Mouse (Mus musculus) hindbrain, embryonic 14.5 days (tissue): Measurements from ENCODE around the gene Siglec1. TPM values are rescaled to one million over a fixed set of nuclear protein-coding genes. Genes with fewer than 3 reads are reported as not detected.
"Not testable (repeated sequence)": the region's sequence is repeated elsewhere in the genome, so short reads cannot be mapped to it uniquely, and the experiment has no call there.

Source experiments
- ATAC-seq: fragments of 200-750 bp; cut with Nextera tagmentation; 2 replicates; pipeline ENCODE4 v1.8.0; 2017; ENCODE audit warnings: moderate number of reproducible peaks, mild to moderate bottlenecking, moderate TSS enrichment, moderate library complexity; ENCODE audit not compliant: low FRiP score
- DNase-seq: peaks from one replicate; pipeline ENCODE4 v3.0.0-alpha.2; 2015; ENCODE audit warnings: low spot score
- H3K27ac ChIP-seq: fragments of 300-500 bp; sonication (generic); 2 replicates; pipeline ENCODE4 v1.5.1; 2014; ENCODE audit warnings: mild to moderate bottlenecking, moderate library complexity
- H3K27me3 ChIP-seq: fragments of 300-500 bp; sonication (generic); 2 replicates; pipeline ENCODE4 v1.6.1; 2014; ENCODE audit warnings: mild to moderate bottlenecking, low read length, mixed read lengths; ENCODE audit not compliant: control insufficient read depth, insufficient read depth
- H3K36me3 ChIP-seq: fragments of 300-500 bp; sonication (generic); replicated peaks from 2 replicates; pipeline ENCODE4 v1.6.1; 2014; ENCODE audit not compliant: control insufficient read depth, insufficient read depth
- H3K4me1 ChIP-seq: fragments of 300-500 bp; sonication (generic); replicated peaks from 2 replicates; pipeline ENCODE4 v1.6.1; 2014; ENCODE audit warnings: antibody characterized with exemption, low read length, mixed read lengths; ENCODE audit not compliant: control insufficient read depth, insufficient read depth
- H3K4me2 ChIP-seq: fragments of 300-500 bp; sonication (generic); replicated peaks from 2 replicates; pipeline ENCODE4 v1.6.1; 2014; ENCODE audit warnings: mild to moderate bottlenecking, moderate library complexity
- H3K4me3 ChIP-seq: fragments of 300-500 bp; sonication (generic); replicated peaks from 2 replicates; pipeline ENCODE4 v1.5.1; 2014; ENCODE audit warnings: mild to moderate bottlenecking, low read length
- H3K9ac ChIP-seq: fragments of 300-500 bp; sonication (generic); 2 replicates; pipeline ENCODE4 v1.6.1; 2014
- H3K9me3 ChIP-seq: fragments of 300-500 bp; sonication (generic); 2 replicates; pipeline ENCODE4 v1.6.1; 2016; ENCODE audit warnings: low read length; ENCODE audit not compliant: control insufficient read depth
- WGBS: fragments of 180-500 bp; shearing (Covaris S2); extraction: QIAGEN DNeasy Blood & Tissue Kit; methylation state at CpG from one replicate; pipeline ENCODE4 v1.1.7; 2014; 5-methylcytosine and 5-hydroxymethylcytosine counted together
- microRNA-seq: library from miRNA; unstranded; fragments of <30 nt; microRNA quantifications from one replicate; pipeline ENCODE4, GENCODE M21; 2016
- polyA plus RNA-seq: library from polyadenylated mRNA; unstranded; fragments of >200 nt; fragmentation: Nextera tagmentation; extraction: Ambion mirVana; gene quantifications from 2 replicates; pipeline ENCODE4 v1.2.1, GENCODE M21; 2014

Gene Siglec1
- polyA plus RNA-seq, 1 experiment from 2014 or later: 0.39 TPM

GRCm38 (mm10) chr2:131036343-131036742, 50.2 kb downstream of the Siglec1 start:
- Histone ChIP-seq H3K36me3 (no peaks in the 10 kb centered on the region), H3K4me2 (no peak overlapping the region), H3K9me3 (no peaks in the 10 kb centered on the region), H3K27me3 (0 out of 2 replicates have a peak, but pooled peaks cover 12% of the 10 kb centered on the region), H3K4me1 (no peaks in the 10 kb centered on the region), H3K9ac (no peak overlapping the region), H3K27ac (no peak overlapping the region), H3K4me3 (no peak overlapping the region)
- WGBS: 92% methylated on average over 2 of the region's 2 CpGs
- DNase-seq: no peak
- no peak for ATAC-seq

DNA sequence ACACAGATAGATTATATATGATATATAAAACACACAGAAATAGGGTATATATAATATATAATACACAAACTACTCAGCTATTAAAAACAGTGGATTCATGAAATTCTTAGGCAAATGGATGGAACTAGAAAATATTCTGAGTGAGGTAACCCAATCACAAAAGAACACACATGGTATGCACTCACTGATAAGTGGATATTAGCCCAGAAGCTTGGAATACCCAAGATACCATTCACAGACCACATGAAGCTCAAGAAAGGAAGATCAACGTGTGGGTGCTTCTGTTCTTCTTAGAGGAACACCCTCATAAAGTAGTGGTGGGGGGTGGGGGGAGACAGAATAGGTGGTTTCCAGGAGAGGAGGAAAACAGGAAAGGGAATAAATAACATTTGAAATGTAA, 55.2 kb downstream of the Siglec1 start:
- H3K4me1 ChIP-seq: not testable (repeated sequence)
- WGBS: 77% methylated on average over 1 of the region's 1 CpGs

GRCm38 (mm10) chr2:131030998-131031397, 55.6 kb downstream of the Siglec1 start:
- ATAC-seq (no peak), DNase-seq (no peak)
- H3K27ac ChIP-seq: no peak overlapping the region
- no peaks in the 10 kb centered on the region for H3K9me3 ChIP-seq
- no peaks in the 10 kb centered on the region for H3K4me1 ChIP-seq
- 94% methylated on average over 1 of the region's 1 CpGs for WGBS
- H3K4me2 ChIP-seq: no peak overlapping the region
- H3K36me3 ChIP-seq: peaks cover 24% of the 10 kb centered on the region
- H3K27me3 ChIP-seq: no peaks in the 10 kb centered on the region
- H3K4me3 ChIP-seq: no peak overlapping the region
- no peak overlapping the region for H3K9ac ChIP-seq

More for the DNA sequence above, 55.2 kb downstream of the Siglec1 start:
- not testable (repeated sequence) for DNase-seq, H3K4me3 ChIP-seq, H3K4me2 ChIP-seq, H3K27me3 ChIP-seq, H3K9me3 ChIP-seq, ATAC-seq, H3K27ac ChIP-seq, H3K9ac ChIP-seq
- peaks cover 20% of the 10 kb centered on the region for H3K36me3 ChIP-seq

DNA sequence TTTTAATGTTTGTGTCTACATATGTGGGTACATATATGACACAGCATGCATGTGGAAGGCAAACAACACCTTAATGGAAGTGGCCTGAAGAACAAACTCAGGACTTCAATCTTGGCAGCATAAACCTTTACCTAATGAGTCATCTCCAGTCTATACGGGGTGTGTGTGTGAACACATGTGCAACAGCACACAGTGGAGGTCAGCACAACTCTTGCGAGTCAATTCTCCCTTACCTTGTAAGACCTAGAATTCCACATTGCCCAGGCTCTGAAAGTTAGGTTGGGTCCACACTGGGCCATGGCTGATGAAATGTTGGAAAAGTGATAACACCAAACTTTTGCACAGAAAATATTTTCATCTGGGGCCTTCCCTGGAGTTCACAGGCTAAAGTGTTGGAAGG, 56.0 kb downstream of the Siglec1 start:
- H3K9me3 ChIP-seq: no peaks in the 10 kb centered on the region
- no peak for ATAC-seq
- H3K27ac ChIP-seq: no peak overlapping the region
- no peak overlapping the region for H3K4me3 ChIP-seq
- peaks cover 28% of the 10 kb centered on the region for H3K36me3 ChIP-seq
- WGBS: 90% methylated on average over 2 of the region's 2 CpGs
- H3K9ac ChIP-seq: no peak overlapping the region
- no peak for DNase-seq
- no peaks in the 10 kb centered on the region for H3K4me1 ChIP-seq
- H3K4me2 ChIP-seq: no peak overlapping the region
- H3K27me3 ChIP-seq: no peaks in the 10 kb centered on the region

GRCm38 (mm10) chr2:131029065-131029935, 57.3 kb downstream of the Siglec1 start:
- H3K4me2 ChIP-seq: no peak overlapping the region
- no peaks in the 10 kb centered on the region for H3K4me1 ChIP-seq
- H3K9me3 ChIP-seq: no peaks in the 10 kb centered on the region
- no peak overlapping the region for H3K4me3 ChIP-seq
- DNase-seq (no peak), ATAC-seq (no peak)
- no peak overlapping the region for H3K27ac ChIP-seq
- WGBS: 79% methylated on average over 9 of the region's 9 CpGs
- H3K9ac ChIP-seq: no peak overlapping the region
- H3K27me3 ChIP-seq: no peaks in the 10 kb centered on the region
- H3K36me3 ChIP-seq: peaks cover 39% of the 10 kb centered on the region

DNA sequence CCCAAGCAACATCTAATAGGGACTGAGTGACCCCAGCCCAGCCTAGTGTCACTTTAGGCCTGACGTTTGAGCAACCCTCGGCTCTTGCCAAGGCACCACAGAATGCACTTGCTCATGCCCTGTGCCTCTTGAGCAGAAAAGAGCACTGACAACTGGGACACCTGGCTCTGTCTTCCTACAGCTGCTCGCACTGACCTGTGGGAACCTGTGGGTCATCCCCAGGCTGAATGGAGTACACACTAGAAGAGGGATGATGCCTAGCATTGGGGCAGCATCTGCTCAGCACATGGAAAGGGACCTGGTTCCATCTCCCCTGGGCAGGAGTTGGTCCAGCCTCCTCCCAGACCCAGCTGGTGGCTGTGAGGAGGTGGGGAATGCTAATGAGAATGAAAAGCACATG, 59.6 kb downstream of the Siglec1 start:
- H3K27me3 ChIP-seq: no peaks in the 10 kb centered on the region
- H3K4me2 ChIP-seq: no peak overlapping the region
- ATAC-seq (no peak), DNase-seq (no peak)
- no peak overlapping the region for H3K4me3 ChIP-seq
- H3K36me3 ChIP-seq: peaks cover 61% of the 10 kb centered on the region
- H3K4me1 ChIP-seq: no peaks in the 10 kb centered on the region
- 85% methylated on average over 3 of the region's 3 CpGs for WGBS
- no peak overlapping the region for H3K27ac ChIP-seq
- no peak overlapping the region for H3K9ac ChIP-seq
- no peaks in the 10 kb centered on the region for H3K9me3 ChIP-seq

GRCm38 (mm10) chr2:131025230-131025629, 61.3 kb downstream of the Siglec1 start:
- Histone ChIP-seq H3K27me3 (no peaks in the 10 kb centered on the region), H3K36me3 (peaks cover 75% of the 10 kb centered on the region), H3K4me3 (no peak overlapping the region), H3K4me1 (no peaks in the 10 kb centered on the region), H3K9me3 (no peaks in the 10 kb centered on the region), H3K4me2 (no peak overlapping the region), H3K27ac (no peak overlapping the region), H3K9ac (no peak overlapping the region)
- 92% methylated on average over 2 of the region's 2 CpGs for WGBS
- DNase-seq (no peak), ATAC-seq (no peak)

Small RNAs within 50 kb of the gene (microRNA-seq; reads per million reads assigned to microRNA genes)
- gene Mir6973b: not detected

Other genes starting within 250 kb of the Siglec1 start
- gene 4930402H24Rik, start 180.4 kb downstream of the Siglec1 start, polyA plus RNA-seq: 92.5 and 99.6 TPM in 2 replicates
- gene Atrn, start 180.3 kb downstream of the Siglec1 start, polyA plus RNA-seq: 22.7 and 22.9 TPM in 2 replicates
- 49.2 and 50.8 TPM in 2 replicates for gene Gfra4, start 43.7 kb downstream of the Siglec1 start, polyA plus RNA-seq
- 0.81 and 1.4 TPM in 2 replicates for gene Adam33, start 23.0 kb downstream of the Siglec1 start, polyA plus RNA-seq
- 2.2 and 3.3 TPM in 2 replicates for gene Hspa12b, start 40.5 kb upstream of the Siglec1 start, polyA plus RNA-seq
- gene Gm11037, start 46.7 kb upstream of the Siglec1 start, polyA plus RNA-seq: not detected in 2 replicates
- gene 1700037H04Rik, start 73.3 kb upstream of the Siglec1 start, polyA plus RNA-seq: 87.3 and 88.5 TPM in 2 replicates
- gene Cenpb, start 93.3 kb upstream of the Siglec1 start, polyA plus RNA-seq: 9.3 and 10.3 TPM in 2 replicates
- 26.9 and 27.6 TPM in 2 replicates for gene Cdc25b, start 100.2 kb upstream of the Siglec1 start, polyA plus RNA-seq
- gene Spef1, start 100.5 kb upstream of the Siglec1 start, polyA plus RNA-seq: 11.5 and 11.8 TPM in 2 replicates
- 32.1 and 39.7 TPM in 2 replicates for gene Ap5s1, start 120.3 kb upstream of the Siglec1 start, polyA plus RNA-seq
- 5.8 and 7.7 TPM in 2 replicates for gene Mavs, start 147.3 kb upstream of the Siglec1 start, polyA plus RNA-seq
- gene Pank2, start 175.7 kb upstream of the Siglec1 start, polyA plus RNA-seq: 31.5 and 35.1 TPM in 2 replicates